Mouse (Mus musculus): Measurements from ENCODE around the gene Llgl2. TPM values are rescaled to one million over a fixed set of nuclear protein-coding genes. Genes with fewer than 3 reads are reported as not detected.

Llgl2 gene
- polyA plus RNA-seq, 1 experiment from 2014 or later = 59.2 TPM

- Histone ChIP-seq H3K4me2 (ENCODE audit: low read length) (no peak overlapping the region), H3K27me3 (replicated peaks; ENCODE audit: control insufficient read depth, insufficient read depth, low read length) (no peaks in the 10 kb centered on the region), H3K9me3 (ENCODE audit: control insufficient read depth, low read length) (no peaks in the 10 kb centered on the region), H3K36me3 (ENCODE audit: control insufficient read depth, insufficient read depth, low read length) (no peaks in the 10 kb centered on the region), H3K4me3 (ENCODE audit: low read depth, low read length) (no peak overlapping the region), H3K9ac (ENCODE audit: low read length) (no peak overlapping the region), H3K27ac (ENCODE audit: low read depth) (peak overlapping the region; percentile 43), H3K4me1 (replicated peaks; ENCODE audit: control insufficient read depth, insufficient read depth, low read length) (peaks cover 27% of the 10 kb centered on the region)
- no peak for DNase-seq (ENCODE audit: low spot score)
- WGBS = 65% methylated on average over 8 of the region's 8 CpGs
- no peak for ATAC-seq (replicated peaks; ENCODE audit: low FRiP score, low TSS enrichment, low read depth)
Observed at GRCm38 (mm10) chr11:115904231-115904955, 80.5 kb downstream of the Llgl2 start.

Small RNAs within 50 kb of the gene (microRNA-seq; reads per million reads assigned to microRNA genes)
- 0.25 reads per million for gene Mir5621

Other genes with a start within 250 kb of the Llgl2 start
- gene Mrps7, start 220.1 kb upstream of the Llgl2 start, polyA plus RNA-seq (2014; fragmentation: Nextera tagmentation; extraction: Ambion mirVana) = 94.0 and 105 TPM in 2 replicates
- gene Gga3, start 220.0 kb upstream of the Llgl2 start, polyA plus RNA-seq (2014; fragmentation: Nextera tagmentation; extraction: Ambion mirVana) = 19.2 and 20.8 TPM in 2 replicates
- 26.2 and 28.3 TPM in 2 replicates for gene Mif4gd, start 211.1 kb upstream of the Llgl2 start, polyA plus RNA-seq (2014; fragmentation: Nextera tagmentation; extraction: Ambion mirVana)
- 23.3 and 26.4 TPM in 2 replicates for gene Slc25a19, start 195.8 kb upstream of the Llgl2 start, polyA plus RNA-seq (2014; fragmentation: Nextera tagmentation; extraction: Ambion mirVana)
- 39.4 and 52.3 TPM in 2 replicates for gene Grb2, start 115.5 kb upstream of the Llgl2 start, polyA plus RNA-seq (2014; fragmentation: Nextera tagmentation; extraction: Ambion mirVana)
- 14.6 and 15.7 TPM in 2 replicates for gene Tmem94, start 58.6 kb upstream of the Llgl2 start, polyA plus RNA-seq (2014; fragmentation: Nextera tagmentation; extraction: Ambion mirVana)
- gene Caskin2, start 10.4 kb upstream of the Llgl2 start, polyA plus RNA-seq (2014; fragmentation: Nextera tagmentation; extraction: Ambion mirVana) = 14.9 and 15.3 TPM in 2 replicates
- gene Tsen54, start 9.3 kb upstream of the Llgl2 start, polyA plus RNA-seq (2014; fragmentation: Nextera tagmentation; extraction: Ambion mirVana) = 29.5 and 30.7 TPM in 2 replicates
- 32.9 and 44.8 TPM in 2 replicates for gene Myo15b, start 34.4 kb downstream of the Llgl2 start, polyA plus RNA-seq (2014; fragmentation: Nextera tagmentation; extraction: Ambion mirVana)
- 1.1 and 2.5 TPM in 2 replicates for gene Smim5, start 75.9 kb downstream of the Llgl2 start, polyA plus RNA-seq (2014; fragmentation: Nextera tagmentation; extraction: Ambion mirVana)
- 16.9 and 24.5 TPM in 2 replicates for gene Smim6, start 88.0 kb downstream of the Llgl2 start, polyA plus RNA-seq (2014; fragmentation: Nextera tagmentation; extraction: Ambion mirVana)
- gene Sap30bp, start 109.2 kb downstream of the Llgl2 start, polyA plus RNA-seq (2014; fragmentation: Nextera tagmentation; extraction: Ambion mirVana) = 37.3 and 38.6 TPM in 2 replicates
- 18.5 and 20.7 TPM in 2 replicates for gene Recql5, start 109.4 kb downstream of the Llgl2 start, polyA plus RNA-seq (2014; fragmentation: Nextera tagmentation; extraction: Ambion mirVana)
- 4.8 and 5.5 TPM in 2 replicates for gene Itgb4, start 150.7 kb downstream of the Llgl2 start, polyA plus RNA-seq (2014; fragmentation: Nextera tagmentation; extraction: Ambion mirVana)
- gene Galk1, start 188.7 kb downstream of the Llgl2 start, polyA plus RNA-seq (2014; fragmentation: Nextera tagmentation; extraction: Ambion mirVana) = 235 and 236 TPM in 2 replicates
- gene H3f3b, start 203.9 kb downstream of the Llgl2 start, polyA plus RNA-seq (2014; fragmentation: Nextera tagmentation; extraction: Ambion mirVana) = 1,654 and 1,734 TPM in 2 replicates
- gene Unk, start 206.3 kb downstream of the Llgl2 start, polyA plus RNA-seq (2014; fragmentation: Nextera tagmentation; extraction: Ambion mirVana) = 29.8 and 34.5 TPM in 2 replicates

All from intestine, embryonic 14.5 days (tissue).